Mouse (Mus musculus): ENCODE measurements around the gene A230050P20Rik. TPM values are rescaled to one million over a fixed set of nuclear protein-coding genes. Genes with fewer than 3 reads are reported as not detected.

Gene A230050P20Rik
- polyA plus RNA-seq, 1 experiment from 2014 or later, result 2.7 TPM

GRCm38 (mm10) chr9:20916160-20916559, 47.7 kb downstream of the A230050P20Rik start:
- Histone ChIP-seq H3K4me2 (no peak overlapping the region), H3K4me1 (replicated peaks) (no peaks in the 10 kb centered on the region), H3K9ac (no peak overlapping the region), H3K27ac (replicated peaks) (no peak overlapping the region), H3K4me3 (no peak overlapping the region), H3K27me3 (no peaks in the 10 kb centered on the region), H3K36me3 (peaks cover 100% of the 10 kb centered on the region), H3K9me3 (no peaks in the 10 kb centered on the region)
- ATAC-seq (ENCODE audit: low read depth), result no peak
- WGBS, result 83% methylated on average over 4 of the region's 4 CpGs

- Histone ChIP-seq H3K4me3 (no peak overlapping the region), H3K36me3 (peaks cover 100% of the 10 kb centered on the region), H3K4me2 (no peak overlapping the region), H3K27ac (replicated peaks) (no peak overlapping the region), H3K4me1 (replicated peaks) (no peaks in the 10 kb centered on the region), H3K9ac (no peak overlapping the region), H3K9me3 (no peaks in the 10 kb centered on the region), H3K27me3 (no peaks in the 10 kb centered on the region)
- 94% methylated on average over 3 of the region's 3 CpGs for WGBS
- ATAC-seq (ENCODE audit: low read depth), result no peak
Measured at GRCm38 (mm10) chr9:20923258-20923657, 54.8 kb downstream of the A230050P20Rik start.

Small RNA genes within 50 kb of the gene (microRNA-seq; reads per million reads assigned to microRNA genes)
- 0.44 reads per million for gene Mir7081

Other genes starting within 250 kb of the A230050P20Rik start
- gene Ubl5, start 225.8 kb upstream of the A230050P20Rik start, polyA plus RNA-seq (2015; fragmentation: Nextera tagmentation; extraction: Ambion mirVana), result 479 and 545 TPM in 2 replicates
- gene Fbxl12, start 223.9 kb upstream of the A230050P20Rik start, polyA plus RNA-seq (2015; fragmentation: Nextera tagmentation; extraction: Ambion mirVana), result 16.0 and 16.2 TPM in 2 replicates
- 55.4 and 58.9 TPM in 2 replicates for gene Pin1, start 216.5 kb upstream of the A230050P20Rik start, polyA plus RNA-seq (2015; fragmentation: Nextera tagmentation; extraction: Ambion mirVana)
- 127 and 128 TPM in 2 replicates for gene Olfm2, start 122.3 kb upstream of the A230050P20Rik start, polyA plus RNA-seq (2015; fragmentation: Nextera tagmentation; extraction: Ambion mirVana)
- 0.45 and 0.59 TPM in 2 replicates for gene Col5a3, start 53.6 kb upstream of the A230050P20Rik start, polyA plus RNA-seq (2015; fragmentation: Nextera tagmentation; extraction: Ambion mirVana)
- gene Rdh8, start 50.1 kb upstream of the A230050P20Rik start, polyA plus RNA-seq (2015; fragmentation: Nextera tagmentation; extraction: Ambion mirVana), result not detected in 2 replicates
- gene Angptl6, start 11.1 kb downstream of the A230050P20Rik start, polyA plus RNA-seq (2015; fragmentation: Nextera tagmentation; extraction: Ambion mirVana), result 8.8 and 9.7 TPM in 2 replicates
- 48.1 and 51.9 TPM in 2 replicates for gene Ppan, start 19.5 kb downstream of the A230050P20Rik start, polyA plus RNA-seq (2015; fragmentation: Nextera tagmentation; extraction: Ambion mirVana)
- 253 and 267 TPM in 2 replicates for gene Eif3g, start 30.0 kb downstream of the A230050P20Rik start, polyA plus RNA-seq (2015; fragmentation: Nextera tagmentation; extraction: Ambion mirVana)
- 54.2 and 63.7 TPM in 2 replicates for gene Dnmt1, start 91.2 kb downstream of the A230050P20Rik start, polyA plus RNA-seq (2015; fragmentation: Nextera tagmentation; extraction: Ambion mirVana)
- gene S1pr2, start 108.1 kb downstream of the A230050P20Rik start, polyA plus RNA-seq (2015; fragmentation: Nextera tagmentation; extraction: Ambion mirVana), result 9.9 and 10.1 TPM in 2 replicates
- 105 and 110 TPM in 2 replicates for gene Mrpl4, start 134.1 kb downstream of the A230050P20Rik start, polyA plus RNA-seq (2015; fragmentation: Nextera tagmentation; extraction: Ambion mirVana)
- gene Icam1, start 147.3 kb downstream of the A230050P20Rik start, polyA plus RNA-seq (2015; fragmentation: Nextera tagmentation; extraction: Ambion mirVana), result 3.9 and 4.8 TPM in 2 replicates
- 0.33 and 0.56 TPM in 2 replicates for gene Icam4, start 160.7 kb downstream of the A230050P20Rik start, polyA plus RNA-seq (2015; fragmentation: Nextera tagmentation; extraction: Ambion mirVana)
- 0.45 and 0.68 TPM in 2 replicates for gene Icam5, start 163.4 kb downstream of the A230050P20Rik start, polyA plus RNA-seq (2015; fragmentation: Nextera tagmentation; extraction: Ambion mirVana)
- 1.4 and 2.1 TPM in 2 replicates for gene Zglp1, start 198.5 kb downstream of the A230050P20Rik start, polyA plus RNA-seq (2015; fragmentation: Nextera tagmentation; extraction: Ambion mirVana)
- gene Gm49373, start 204.5 kb downstream of the A230050P20Rik start, polyA plus RNA-seq (2015; fragmentation: Nextera tagmentation; extraction: Ambion mirVana), result 0.91 and 0.98 TPM in 2 replicates
- gene Fdx1l, start 205.0 kb downstream of the A230050P20Rik start, polyA plus RNA-seq (2015; fragmentation: Nextera tagmentation; extraction: Ambion mirVana), result 52.1 and 60.2 TPM in 2 replicates
- 1.3 and 1.6 TPM in 2 replicates for gene Gm38431, start 223.4 kb downstream of the A230050P20Rik start, polyA plus RNA-seq (2015; fragmentation: Nextera tagmentation; extraction: Ambion mirVana)
- gene Raver1, start 223.4 kb downstream of the A230050P20Rik start, polyA plus RNA-seq (2015; fragmentation: Nextera tagmentation; extraction: Ambion mirVana), result 37.3 and 38.3 TPM in 2 replicates